Mouse (Mus musculus) left cerebral cortex, adult 8-10 months (tissue): Measurements from ENCODE around the gene Fa2h. TPM values are rescaled to one million over a fixed set of nuclear protein-coding genes. Genes with fewer than 3 reads are reported as not detected.
"Not testable (repeated sequence)": the region's sequence is repeated elsewhere in the genome, so short reads cannot be mapped to it uniquely, and the experiment has no call there.

ENCODE experiments used
- DNase-seq, 2 experiments: peaks; one replicate each; pipeline ENCODE4 v3.0.0; 2022; ENCODE audit warnings: low spot score in 2 of 2
- total RNA-seq, 4 experiments: library from RNA; stranded (reverse); gene quantifications; 2 replicates each; pipeline ENCODE4 v1.2.4; 2022

Gene Fa2h
- total RNA-seq, 4 experiments from 2014 or later, result 23.8 to 26.2 (median 24.8) TPM

GRCm38 (mm10) chr8:111358905-111359304, 34.7 kb downstream of the Fa2h start:
- DNase-seq, result no peak

- DNase-seq, result no peak
Measured at GRCm38 (mm10) chr8:111357433-111357832, 36.2 kb downstream of the Fa2h start.

- DNase-seq, result peak in 1 of 2 experiments; percentile 74
Measured at GRCm38 (mm10) chr8:111353497-111353896, 40.1 kb downstream of the Fa2h start.

DNA sequence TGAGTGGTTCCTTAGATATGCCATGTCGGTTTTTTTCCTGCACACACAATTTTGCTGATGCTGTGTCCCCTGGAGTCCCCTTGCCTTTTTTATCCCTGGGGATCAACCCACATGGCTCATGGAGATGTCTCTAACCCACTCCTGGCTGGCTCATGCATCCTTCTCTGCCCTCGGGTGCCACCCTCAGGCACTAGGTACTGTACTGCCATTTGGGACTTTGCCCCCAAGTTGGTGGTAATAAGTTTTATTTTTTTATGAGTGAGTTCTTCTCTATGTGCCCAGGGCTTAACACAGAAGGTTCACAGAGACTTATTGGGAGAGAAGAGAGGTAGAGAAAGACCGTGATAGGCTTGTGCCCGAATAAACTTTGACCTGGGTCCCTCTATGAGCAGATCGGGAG, 41.3 kb downstream of the Fa2h start:
- DNase-seq, result no peak

GRCm38 (mm10) chr8:111350577-111350976, 43.0 kb downstream of the Fa2h start:
- DNase-seq, result no peak

- DNase-seq, result peak; percentile 37 to 70
Measured at GRCm38 (mm10) chr8:111343225-111343624, 50.4 kb downstream of the Fa2h start.

DNA sequence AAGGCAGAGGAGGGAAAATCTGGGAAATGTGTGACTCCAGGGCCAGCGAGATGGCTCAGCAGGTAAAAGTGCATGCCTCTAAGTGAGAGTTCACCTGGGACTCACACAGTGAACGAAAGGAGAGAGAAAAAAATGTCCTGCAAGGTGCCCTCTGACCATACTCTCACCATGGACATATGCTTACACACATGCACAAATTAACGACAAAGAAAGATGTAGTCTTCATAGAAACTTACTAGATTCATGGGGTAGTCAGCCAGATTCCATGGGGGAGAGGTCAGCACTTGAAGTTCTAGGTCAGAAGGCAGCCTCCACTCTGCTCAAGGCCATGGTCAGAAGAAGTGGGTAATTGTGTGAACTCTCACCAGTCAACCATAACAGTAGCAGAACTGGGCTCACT, 53.4 kb downstream of the Fa2h start:
- no peak for DNase-seq

DNA sequence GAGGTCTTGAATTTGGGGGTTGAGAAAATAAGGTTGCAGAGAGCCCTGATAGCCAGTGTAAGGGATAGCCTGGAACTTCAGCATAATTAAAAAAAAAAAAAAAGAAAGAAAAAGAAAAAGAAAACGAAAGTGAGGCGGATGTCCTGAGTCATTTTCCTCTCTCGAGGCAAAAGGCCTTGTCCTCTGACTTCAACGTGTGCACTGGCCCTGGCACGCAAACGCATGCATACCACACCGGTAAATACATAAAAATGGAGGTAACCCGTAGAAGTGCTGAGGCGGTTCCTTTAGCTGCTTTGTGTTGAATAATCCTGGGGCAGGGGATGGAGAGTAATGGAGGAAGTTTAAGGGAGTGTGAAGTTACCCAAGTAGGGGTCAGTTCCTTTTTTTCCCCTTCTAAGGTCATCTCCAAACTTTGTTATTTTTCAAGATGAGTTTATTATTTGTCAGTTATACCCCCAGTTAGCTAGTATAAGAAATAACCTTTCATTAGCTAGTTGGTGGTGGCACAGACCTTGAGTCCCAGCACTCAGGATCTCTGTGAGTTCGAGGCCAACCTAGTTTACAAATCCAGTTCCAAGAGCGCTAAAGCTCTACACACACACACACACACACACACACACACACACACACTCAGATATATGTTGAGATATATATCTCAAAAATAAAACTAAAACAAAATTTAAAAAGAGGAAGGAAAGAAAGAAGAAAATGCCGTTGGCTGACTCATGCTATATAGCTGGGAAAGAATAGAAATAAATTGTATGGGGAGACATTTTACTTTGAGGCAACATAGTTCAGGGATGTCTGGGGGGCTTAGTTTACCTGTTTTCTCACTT, 55.0 kb downstream of the Fa2h start:
- DNase-seq, result no peak

GRCm38 (mm10) chr8:111337890-111338347, 55.7 kb downstream of the Fa2h start, which contains the start of gene Mlkl:
Gene Mlkl, minus strand, starts transcription at chr8:111338177.
- DNase-seq, result no peak

DNA sequence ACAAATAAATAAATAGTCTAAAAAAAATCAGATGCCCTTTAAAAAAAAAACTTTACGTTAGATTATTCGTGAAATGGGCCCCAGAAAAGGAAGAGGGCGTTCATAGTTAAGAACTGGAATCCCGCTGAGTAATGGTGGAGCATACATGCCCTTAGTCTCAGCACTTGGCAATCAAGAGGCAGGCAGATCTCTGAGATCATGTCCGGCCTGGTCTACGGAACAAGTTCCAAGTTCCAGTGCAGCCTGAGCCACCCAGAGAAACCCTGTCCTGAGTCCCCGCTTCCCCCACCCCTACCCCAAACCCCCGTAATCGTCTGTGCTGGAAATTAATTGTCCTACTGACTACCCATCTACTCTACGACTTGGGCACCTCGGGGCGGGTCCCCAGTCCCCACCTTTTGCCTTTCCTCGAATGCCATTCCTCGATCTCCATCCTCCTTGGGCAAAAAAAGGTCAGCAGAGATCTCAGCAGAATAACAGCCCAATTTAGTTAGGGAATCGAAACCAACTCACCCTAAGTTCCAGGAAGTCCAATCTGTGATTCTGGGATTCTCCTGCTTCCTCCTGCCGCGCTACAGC, 56.2 kb downstream of the Fa2h start:
- DNase-seq, result no peak

DNA sequence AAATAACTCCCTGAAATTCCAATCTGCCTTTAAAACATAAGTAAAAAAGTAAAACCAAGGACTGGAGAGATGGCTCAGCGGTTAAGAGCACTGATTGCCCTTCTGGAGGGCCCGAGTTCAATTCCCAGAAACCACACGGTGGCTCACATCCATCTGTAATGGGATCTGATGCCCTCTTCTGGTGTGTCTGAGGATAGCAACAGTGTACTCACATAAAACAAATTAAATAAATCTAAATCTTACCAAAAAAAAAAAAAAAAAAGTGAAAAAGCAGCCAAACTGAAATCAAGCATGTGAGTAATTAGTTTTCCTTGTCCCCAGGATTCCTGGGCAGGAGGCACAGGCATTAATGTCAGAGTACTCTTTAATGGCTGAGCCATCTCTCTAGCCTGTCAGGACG, 56.9 kb downstream of the Fa2h start:
- no peak for DNase-seq

- DNase-seq, result no peak
Measured at GRCm38 (mm10) chr8:111325222-111325790, 68.3 kb downstream of the Fa2h start.

DNA sequence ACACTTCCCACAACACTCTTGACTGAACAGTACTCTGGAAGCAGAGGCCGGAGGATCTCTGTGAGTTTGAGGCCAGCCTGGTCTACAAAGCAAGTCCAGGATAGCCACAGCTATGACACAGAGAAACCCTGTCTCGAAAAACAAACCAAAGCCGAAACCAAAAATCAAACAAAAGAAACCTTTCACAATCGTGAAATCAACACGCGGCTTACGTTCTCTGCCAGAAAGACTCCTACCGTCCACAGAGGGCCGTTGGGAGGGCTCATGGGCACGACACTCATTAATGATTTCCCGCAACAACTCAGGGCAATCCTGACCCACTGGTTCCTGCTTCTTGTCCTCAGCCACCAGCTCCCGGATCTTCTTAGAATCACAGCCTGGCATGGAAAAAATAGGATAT, 78.9 kb downstream of the Fa2h start:
- DNase-seq, result no peak

DNA sequence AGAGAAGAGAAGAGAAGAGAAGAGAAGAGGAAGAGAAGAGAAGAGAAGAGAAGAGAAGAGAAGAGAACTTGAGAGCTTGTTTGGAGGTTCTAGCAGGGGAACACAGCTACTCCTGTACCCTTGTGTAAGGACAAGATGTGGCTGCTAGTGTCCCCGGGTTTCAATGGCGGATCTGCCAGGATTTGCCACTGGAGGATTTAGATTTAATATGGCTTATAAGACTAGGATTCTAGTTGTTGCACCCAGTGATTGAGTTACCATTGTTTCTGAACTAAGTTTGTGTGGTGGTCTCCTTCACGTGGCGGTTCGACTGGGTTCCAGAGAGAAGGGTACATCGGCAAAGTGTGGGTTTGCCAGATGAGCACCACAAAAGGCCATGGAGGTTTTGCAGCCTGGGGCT, 79.7 kb downstream of the Fa2h start:
- DNase-seq, result not testable (repeated sequence)

GRCm38 (mm10) chr8:111312758-111313162, 80.9 kb downstream of the Fa2h start:
- DNase-seq, result no peak

GRCm38 (mm10) chr8:111310006-111310405, 83.6 kb downstream of the Fa2h start:
- not testable (repeated sequence) for DNase-seq

- DNase-seq, result no peak
Measured at GRCm38 (mm10) chr8:111305031-111305730, 88.4 kb downstream of the Fa2h start.

GRCm38 (mm10) chr8:111304359-111304758, 89.3 kb downstream of the Fa2h start:
- no peak for DNase-seq

- DNase-seq, result not testable (repeated sequence)
Measured at GRCm38 (mm10) chr8:111303076-111303803, 90.4 kb downstream of the Fa2h start.

DNA sequence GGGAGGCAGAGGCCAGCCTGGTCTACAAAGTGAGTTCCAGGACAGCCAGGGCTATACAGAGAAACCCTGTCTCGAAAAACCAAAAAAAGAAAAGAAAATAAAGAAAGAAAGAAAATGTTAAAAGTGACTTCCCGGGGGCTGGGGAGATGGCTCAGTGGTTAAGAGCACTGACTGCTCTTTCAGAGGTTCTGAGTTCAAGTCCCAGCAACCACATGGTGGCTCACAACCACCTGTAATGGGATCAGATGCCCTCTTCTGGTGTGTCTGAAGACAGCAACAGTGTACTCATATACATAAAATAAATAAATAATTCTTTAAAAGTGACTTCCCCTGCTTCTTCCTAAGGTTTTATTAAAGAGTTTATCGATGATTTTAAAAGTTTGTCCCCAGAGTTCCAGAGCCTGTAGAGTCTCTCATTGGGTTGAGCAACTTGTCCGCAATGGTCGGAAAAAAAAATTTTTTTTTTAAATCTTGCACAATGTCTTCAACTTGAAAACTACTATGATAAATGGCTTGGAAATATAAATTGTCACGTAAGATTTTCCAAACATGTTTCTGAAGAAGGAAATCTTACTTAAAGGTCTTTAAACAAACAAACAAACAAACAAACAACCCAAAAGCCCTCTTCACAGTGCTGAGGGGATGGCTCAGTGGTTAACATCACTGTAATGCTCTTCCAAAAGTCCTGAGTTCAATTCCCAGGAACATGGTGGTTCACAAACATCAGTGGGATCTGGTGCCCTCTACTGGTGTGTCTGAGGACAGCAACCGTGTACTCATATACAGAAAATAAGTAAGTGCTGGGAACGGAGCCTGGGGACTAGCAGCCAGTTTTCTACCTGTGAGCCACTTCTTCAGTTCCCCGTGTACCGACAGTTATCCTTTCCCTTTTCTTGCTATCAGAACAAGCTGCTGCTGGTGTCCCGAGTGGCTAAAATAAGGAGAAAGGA, 92.8 kb downstream of the Fa2h start:
- no peak for DNase-seq
